Mouse (Mus musculus): ENCODE data around the gene Rcc1l. TPM values are rescaled to one million over a fixed set of nuclear protein-coding genes. Genes with fewer than 3 reads are reported as not detected.

Rcc1l gene
- total RNA-seq, 2 experiments from 2014 or later = 34.4 to 36.3 TPM

DNA sequence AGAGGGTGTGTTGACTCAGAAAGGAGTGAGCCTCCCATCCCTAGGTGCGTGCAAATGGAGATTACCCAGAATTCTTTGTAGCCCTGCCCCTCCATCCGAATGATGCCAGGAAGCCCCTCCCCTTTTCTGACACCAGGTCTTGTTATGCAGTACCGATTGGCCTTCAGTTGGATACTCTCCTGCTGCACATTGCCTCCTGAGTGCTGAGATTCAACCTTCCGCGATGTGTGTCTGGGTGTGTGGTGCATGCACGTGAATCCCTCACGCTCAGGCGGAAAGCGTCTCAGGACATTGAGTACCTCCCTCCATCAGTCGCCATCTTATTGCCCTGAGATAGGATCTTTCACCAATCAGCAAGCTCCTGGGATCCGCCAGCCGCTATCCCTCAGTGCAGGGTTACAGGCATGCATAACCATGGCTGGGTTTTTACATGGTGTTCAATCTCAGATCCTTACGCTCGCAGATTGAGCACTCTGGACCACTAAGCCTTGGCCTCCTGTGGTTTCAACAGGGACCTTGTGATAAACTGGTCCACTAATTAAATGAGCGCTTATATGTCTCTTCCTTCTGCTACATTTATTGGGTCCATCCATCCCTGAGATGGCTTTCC is 57.7 kb downstream of the Rcc1l start:
- DNase-seq = no peak

DNA sequence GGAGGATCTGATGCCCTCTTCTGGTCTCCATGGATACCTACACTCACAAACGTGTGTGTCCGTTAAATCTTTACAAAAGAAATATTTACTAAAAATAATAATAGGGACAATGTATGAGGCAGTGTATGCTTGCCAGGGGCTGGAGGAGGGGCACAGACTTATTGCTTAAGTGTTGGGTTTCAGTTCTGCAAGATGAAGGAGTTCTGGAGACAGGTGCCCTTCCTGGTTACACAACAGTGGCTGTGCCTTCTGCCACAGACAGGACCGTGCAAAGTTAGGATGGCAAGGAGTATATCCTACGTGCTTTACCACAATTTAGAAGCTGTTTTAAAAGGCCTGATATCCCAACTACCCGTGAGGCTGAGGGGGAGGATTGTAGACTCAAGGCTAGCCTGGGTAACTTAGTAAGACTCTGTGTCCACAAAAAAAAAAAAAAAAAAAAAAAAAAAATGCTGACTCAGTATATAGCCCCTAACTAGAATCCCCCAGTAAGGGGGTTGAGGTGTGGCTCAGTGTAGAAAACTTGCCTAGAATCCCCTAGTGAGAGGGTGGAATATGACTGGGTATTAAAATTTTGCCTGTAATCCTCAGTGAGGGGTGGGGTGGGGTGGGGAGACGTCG is 60.8 kb downstream of the Rcc1l start:
- DNase-seq = no peak

DNA sequence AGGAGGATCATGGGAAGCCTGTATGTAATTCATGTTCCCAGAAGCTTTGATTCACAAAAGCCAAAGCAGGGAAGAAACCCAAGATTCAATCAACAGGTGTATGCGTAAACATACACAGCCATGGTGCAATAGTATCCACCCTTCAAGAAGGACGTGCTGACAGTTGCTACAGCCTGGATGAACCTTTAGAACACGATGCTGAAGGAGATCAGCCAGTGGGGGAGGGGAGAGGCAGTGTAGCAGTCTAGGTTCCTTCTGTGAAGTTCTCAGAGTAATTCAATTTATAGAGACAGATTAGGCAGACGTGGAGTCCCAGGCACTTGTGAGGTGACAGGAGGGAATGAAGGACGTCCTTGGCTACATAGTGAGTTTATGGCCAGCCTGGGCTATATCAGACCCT is 61.6 kb downstream of the Rcc1l start:
- no peak for DNase-seq

DNA sequence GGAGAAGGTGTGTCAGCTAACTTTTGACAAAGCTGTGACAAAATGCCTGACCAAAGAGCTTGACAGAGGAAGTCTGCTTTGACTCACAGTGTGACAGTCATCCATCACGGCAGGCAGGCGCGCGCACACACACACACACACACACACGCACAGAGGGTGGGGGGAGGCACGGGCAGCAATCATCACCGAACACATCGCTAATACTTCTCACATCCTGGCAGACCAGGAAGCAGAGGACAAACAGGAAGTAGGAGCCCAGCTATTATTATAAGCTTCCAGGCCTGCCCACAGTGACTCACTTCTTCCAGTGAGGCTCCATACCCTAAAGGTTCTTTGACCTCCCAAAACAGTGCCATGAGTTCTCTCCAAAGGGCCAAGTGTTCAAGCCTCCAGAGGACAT is 70.7 kb downstream of the Rcc1l start:
- no peak for DNase-seq

DNA sequence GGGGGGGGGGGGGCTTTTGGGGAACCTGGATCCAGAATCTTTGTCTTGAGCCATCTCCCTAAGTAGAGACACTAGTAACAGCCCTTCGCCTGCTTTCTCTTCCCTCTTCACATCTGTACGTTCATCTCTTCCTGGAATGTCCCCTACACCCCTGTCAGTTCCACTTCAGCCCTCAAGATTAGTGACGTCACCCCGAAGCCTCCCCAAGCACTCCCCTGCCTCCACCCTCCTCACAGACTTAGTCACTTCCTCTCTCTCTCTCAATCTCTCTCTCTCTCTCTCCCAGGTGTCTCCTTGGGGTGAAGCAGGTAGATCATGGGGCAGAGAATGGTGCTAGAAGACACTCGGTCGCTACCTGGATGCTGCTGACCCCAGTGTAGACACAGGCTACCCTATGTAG is 73.9 kb downstream of the Rcc1l start:
- no peak for DNase-seq

DNA sequence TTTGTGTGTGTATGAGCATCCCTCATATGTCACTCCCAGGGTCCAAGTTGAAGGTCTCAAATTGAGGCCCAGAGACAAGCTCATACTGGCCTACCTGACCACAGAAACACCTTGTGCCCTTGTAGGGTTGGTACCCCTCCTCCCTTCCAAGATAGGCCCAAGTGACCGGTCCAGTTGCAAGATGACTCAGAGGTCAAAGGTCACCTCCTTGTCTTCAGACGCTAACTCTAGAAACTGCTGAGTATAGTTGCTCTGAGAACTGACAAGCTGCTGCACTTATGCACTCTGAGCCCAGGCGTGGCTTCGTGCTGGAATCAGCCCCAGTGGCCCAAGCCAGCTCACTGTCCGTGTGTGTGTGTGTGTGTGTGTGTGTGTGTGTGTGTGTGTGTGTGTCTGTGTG is 74.7 kb downstream of the Rcc1l start:
- peak in 1 of 2 experiments; percentile 32 for DNase-seq

DNA sequence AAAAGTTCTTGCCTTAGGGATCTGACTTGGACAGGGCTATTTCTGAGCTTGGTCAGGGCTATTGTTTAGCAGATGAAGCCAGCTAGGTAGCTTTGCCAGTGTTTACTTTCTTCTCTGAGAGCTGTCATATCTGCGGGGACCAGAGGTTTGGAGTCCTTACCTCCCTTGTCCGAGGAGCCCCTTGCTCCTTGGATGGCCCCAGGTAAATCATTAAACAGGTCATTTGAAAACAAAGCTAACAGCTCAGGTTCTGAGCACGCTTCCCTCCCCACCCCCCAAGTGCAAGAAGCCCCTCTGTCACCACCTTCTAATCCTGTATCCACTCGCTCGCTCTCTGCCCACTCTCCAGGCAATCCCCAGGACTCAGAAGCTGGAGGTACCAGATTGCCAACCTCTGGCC is 75.3 kb downstream of the Rcc1l start:
- no peak for DNase-seq

DNA sequence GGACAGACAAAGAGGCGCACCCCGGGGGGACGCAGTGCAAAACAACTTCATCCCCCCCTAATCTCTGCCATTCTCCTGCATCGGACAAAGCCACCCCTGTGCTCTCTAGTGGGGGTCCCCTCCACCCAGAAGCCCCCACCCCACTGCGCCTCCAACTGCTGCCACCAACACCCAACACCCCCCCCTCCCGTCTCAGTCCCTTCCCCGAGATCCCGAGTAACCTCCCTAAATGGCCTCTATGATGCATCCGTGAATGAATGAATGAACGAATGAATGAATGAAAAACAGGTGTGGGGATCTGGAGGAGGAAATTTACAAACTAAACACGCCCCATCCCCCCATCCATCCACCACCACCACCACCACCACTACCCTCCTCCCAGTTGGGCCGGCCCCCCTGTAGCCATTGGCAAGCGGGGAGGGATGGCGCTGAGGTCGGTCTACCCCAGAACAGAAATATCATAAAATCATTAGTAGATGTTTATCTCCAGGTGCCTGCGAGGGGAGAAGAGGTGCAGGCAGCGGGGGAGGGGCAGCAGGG is 76.3 kb downstream of the Rcc1l start:
- no peak for DNase-seq

DNA sequence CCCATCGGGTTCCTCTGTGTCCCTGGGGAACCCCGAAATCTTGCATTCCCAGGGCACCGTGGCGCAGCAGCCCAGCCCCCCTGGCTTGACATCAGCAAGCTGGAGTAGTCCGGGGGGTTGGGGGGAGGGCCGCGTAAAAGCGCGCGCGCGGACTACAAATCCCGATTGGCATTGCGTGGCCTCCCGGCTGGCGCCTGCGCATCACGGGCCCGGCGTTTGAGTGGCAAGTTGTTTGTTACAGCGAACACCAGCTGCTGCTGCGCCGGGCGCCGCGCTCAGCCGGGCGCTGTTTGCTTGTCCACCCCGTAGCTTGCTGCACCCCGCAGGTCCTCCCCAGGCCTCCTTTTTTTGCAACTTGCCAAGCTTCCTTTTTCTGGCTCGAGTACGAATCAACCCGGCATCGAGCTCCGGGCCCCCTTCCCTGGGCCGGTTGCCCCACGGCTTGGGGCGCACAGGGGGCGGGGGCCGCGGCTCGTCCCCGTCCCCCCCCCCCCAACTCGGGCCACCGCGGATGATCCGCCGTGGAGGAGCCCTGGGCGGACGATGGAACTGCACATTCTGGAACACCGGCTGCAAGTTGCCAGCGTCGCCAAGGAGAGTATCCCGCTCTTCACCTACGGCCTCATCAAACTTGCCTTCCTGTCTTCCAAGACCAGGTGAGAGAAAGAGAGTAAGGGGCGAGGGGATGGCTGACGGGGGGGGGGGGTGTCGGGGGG is 76.9 kb downstream of the Rcc1l start, which contains the start of gene Castor2:
Gene Castor2, plus strand, starts transcription at position 216 of the 716 bp plus-strand sequence.
- peak; percentile 95 for DNase-seq

DNA sequence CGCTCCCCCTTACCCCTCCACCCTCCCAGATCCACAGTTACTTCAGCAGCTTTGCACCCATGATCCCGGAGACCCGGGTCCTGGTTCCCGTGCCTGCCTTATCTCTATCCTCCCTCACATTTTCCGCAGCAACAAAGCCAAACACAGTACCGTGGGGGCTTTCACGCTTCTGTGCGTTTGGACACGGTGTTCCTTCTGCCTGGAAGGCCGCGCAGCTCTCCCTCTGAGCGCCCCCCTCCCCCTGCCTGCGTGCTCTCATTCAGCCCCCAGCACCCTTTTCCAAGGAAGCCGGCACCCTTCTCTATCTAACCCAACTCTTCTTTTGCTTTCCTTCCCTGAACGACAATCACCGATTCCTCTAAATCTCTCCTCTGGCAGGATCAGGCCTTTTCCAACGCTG is 77.6 kb downstream of the Rcc1l start:
- DNase-seq = peak in 1 of 2 experiments; percentile 41

DNA sequence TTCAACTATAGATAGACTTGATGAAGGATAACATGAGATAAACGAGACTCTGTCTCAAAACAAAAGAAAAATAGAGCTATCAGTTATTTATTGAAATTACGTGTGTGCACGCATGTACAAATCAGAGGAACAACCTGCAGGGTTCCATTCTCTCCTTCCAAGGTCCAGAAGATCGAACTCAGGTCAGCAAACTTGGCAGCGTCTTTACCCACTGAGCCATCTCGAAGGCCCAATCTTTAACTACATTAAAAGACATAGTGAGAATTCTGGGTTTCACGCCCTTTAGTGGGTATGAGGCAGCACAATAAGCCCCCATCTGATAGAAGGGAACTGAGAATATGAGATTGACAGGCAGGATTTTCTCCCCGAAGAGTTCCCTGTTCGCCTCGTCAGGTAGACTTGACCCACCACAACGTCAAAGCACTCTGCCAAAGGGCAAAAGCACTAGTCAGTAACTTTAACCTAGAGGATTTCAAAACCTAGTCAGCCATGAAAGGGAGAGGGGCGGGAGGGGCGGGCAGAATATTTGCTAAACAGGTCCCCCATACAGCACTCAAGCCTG is 78.2 kb downstream of the Rcc1l start:
- peak in 1 of 2 experiments; percentile 19 for DNase-seq

Other genes starting within 250 kb of the Rcc1l start
- 10 to 100 TPM; 20.5 to 26.6 TPM for gene Castor2, start 77.1 kb downstream of the Rcc1l start, total RNA-seq (2021)
- 1 to 10 TPM; 5.2 to 7.1 TPM for gene Gtf2ird2, start 7.2 kb upstream of the Rcc1l start, total RNA-seq (2021)
- gene Ncf1, start 52.9 kb upstream of the Rcc1l start, total RNA-seq (2021) = 1 to 10 TPM; 7.1 to 8.3 TPM
- 100 to 1,000 TPM; 188 to 197 TPM for gene Gtf2i, start 138.0 kb upstream of the Rcc1l start, total RNA-seq (2021)